In genomic region chr19:4670776-4671175, GRCm38 (mm10) we compare ENCODE assay signal across 13 mouse cellular contexts. TPM values are rescaled to one million over a fixed set of nuclear protein-coding genes. Genes with fewer than 3 reads are reported as not detected.
"Had no signal": no experiment of that assay in that cellular context is flagged by ENCODE, and none has a peak within 500 bp of the region (broad histone marks: within the 10 kb centered on the region; RNA-seq: fewer than 3 reads in every experiment).

No protein-coding gene starts in this region.

- H3K4me2 ChIP-seq: kidney, embryonic 15.5 days; limb, embryonic 13.5 days; midbrain, embryonic 12.5 days had no signal

- H3K27me3 ChIP-seq: kidney, embryonic 15.5 days; limb, embryonic 13.5 days; midbrain, embryonic 12.5 days had no signal

- H3K36me3 ChIP-seq: kidney, embryonic 15.5 days; limb, embryonic 13.5 days; midbrain, embryonic 12.5 days had no signal

- ATAC-seq: midbrain, embryonic 16.5 days had no signal

- H3K27ac ChIP-seq: kidney, embryonic 15.5 days; limb, embryonic 13.5 days; liver, embryonic 14.5 days; midbrain, embryonic 12.5 days had no signal

- H3K9me3 ChIP-seq: kidney, embryonic 15.5 days; limb, embryonic 13.5 days; midbrain, embryonic 12.5 days had no signal

- H3K4me3 ChIP-seq: kidney, embryonic 15.5 days; limb, embryonic 13.5 days; midbrain, embryonic 12.5 days had no signal

- H3K4me1 ChIP-seq: limb, embryonic 13.5 days; midbrain, embryonic 12.5 days had no signal

- H3K9ac ChIP-seq: kidney, embryonic 15.5 days; limb, embryonic 13.5 days; liver, embryonic 14.5 days; midbrain, embryonic 12.5 days had no signal

- DNase-seq: layer of hippocampus, adult 9-11 months; layer of hippocampus, postnatal 36 days; lung, adult 18-20 months; right cerebral cortex, adult 18-20 months; right cerebral cortex, postnatal 25 days; thymus, adult 18-20 months; thymus, postnatal 25 days had no signal

RNA-seq across cellular contexts. Expression of gene Sptbn2, which starts 40.2 kb away (rescaled TPM):
- total RNA-seq: megakaryocyte-erythroid progenitor cell, adult 5-6 weeks had no signal
